Mouse (Mus musculus) brain, adult 2 months (tissue): Measurements from ENCODE around the gene Dab1.

ENCODE experiments used
- DNase-seq: peaks from one replicate; pipeline ENCODE4 v3.0.0; 2011; ENCODE audit warnings: low read depth, low spot score

Gene Dab1

GRCm38 (mm10) chr4:103974536-103974935 is 355.4 kb downstream of the Dab1 start:
- DNase-seq: no peak

DNA sequence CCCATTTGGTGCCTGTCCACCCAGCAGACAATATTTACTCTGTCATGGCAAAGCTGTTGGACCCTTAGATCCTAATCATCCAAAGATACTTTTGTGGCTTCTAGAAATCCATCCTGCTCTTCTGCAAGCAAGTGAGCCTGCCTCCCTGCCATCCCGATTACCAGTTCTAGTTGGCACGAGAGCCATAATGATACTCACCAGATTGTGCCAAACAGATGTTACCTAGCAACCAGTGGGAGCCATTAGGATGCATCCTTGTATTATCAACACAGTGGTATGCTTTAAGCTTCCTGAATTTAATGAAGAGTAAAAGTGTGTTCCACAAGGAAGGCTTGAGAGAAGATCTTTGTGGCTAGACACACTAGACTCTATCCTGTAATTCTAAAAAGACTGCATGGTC is 355.8 kb downstream of the Dab1 start:
- DNase-seq: peak; percentile 40

GRCm38 (mm10) chr4:103993884-103994283 is 374.7 kb downstream of the Dab1 start:
- DNase-seq: no peak

DNA sequence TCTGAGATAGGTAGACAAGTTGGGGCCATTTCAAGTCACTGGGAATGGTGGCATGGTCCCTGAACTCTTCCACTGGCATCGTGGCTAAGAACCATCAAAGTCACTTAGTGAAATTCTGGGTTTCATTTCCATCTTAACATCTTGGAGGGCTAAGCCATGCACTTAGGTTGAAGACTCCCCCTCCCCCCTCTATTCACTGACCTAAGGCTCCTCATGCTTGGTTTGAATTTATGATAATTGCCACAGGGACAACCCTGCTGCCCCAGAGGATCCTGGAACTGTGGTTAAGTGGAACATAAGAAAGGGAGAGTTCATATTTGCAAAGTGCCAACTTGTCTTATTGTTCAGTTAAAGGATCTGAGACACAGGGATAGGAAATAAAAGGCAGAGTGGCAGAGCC is 375.2 kb downstream of the Dab1 start:
- no peak for DNase-seq

GRCm38 (mm10) chr4:104008406-104008805 is 389.2 kb downstream of the Dab1 start:
- DNase-seq: peak; percentile 28

DNA sequence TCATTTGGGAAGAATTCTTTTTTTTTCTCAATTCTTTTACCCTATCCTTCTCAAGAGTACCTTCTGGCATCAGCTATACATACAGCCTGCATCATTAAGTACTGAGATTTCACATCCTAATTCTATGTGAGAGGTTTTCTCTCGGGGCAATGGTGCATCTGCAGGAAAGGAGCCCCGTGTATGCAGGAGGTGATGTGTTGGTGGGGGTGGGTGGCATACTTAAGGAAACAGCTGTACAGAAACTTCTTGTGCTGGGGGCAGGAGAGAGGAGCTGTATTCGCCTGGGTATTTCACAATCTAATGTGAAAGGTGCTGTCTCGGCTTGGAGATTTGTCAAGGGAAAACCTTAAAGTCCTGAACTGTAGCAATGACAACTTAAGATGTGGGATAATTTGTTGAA is 392.5 kb downstream of the Dab1 start:
- no peak for DNase-seq

DNA sequence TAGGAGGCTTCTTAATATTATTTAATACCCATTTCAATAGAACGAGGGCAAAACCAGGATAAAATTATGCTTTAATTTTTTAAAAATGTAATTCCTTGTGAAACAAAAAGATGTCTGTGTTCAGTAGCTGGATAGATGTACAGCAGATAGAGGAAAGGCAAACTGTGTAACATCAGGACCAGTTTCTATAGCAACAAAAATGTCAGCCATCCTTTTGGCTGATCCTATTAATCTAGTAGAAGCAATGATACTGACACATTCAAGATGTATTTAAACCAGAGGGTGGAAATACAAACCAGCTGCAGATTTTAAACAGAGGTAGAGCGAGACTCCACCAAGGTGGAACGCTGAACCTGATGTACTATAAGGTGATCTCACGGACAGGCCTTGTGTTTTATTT is 393.0 kb downstream of the Dab1 start:
- peak; percentile 46 for DNase-seq

GRCm38 (mm10) chr4:104025117-104025694 is 406.0 kb downstream of the Dab1 start:
- no peak for DNase-seq

- DNase-seq: no peak
Measured at GRCm38 (mm10) chr4:104026834-104027233, 407.7 kb downstream of the Dab1 start.

GRCm38 (mm10) chr4:104027239-104027638 is 408.1 kb downstream of the Dab1 start:
- DNase-seq: no peak

DNA sequence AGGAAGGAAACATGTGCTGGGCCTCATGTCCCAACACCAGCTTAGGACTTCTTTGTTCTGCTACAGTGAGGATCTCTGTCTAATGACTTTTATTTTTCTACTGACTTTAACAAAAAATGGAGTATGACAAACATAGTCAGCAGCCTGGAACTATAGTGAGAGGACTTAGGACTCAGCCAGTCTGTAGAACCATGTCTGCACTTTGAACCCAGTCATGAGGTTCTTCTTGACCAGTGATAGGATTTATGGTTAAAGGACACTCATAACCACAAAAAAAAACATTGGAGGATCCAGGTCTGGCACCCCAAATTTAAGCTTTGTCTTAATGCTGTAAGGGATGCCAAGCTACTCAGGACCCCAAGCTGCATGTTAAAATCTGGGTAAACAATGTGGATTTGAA is 416.9 kb downstream of the Dab1 start:
- no peak for DNase-seq

GRCm38 (mm10) chr4:104039588-104039987 is 420.4 kb downstream of the Dab1 start:
- no peak for DNase-seq

DNA sequence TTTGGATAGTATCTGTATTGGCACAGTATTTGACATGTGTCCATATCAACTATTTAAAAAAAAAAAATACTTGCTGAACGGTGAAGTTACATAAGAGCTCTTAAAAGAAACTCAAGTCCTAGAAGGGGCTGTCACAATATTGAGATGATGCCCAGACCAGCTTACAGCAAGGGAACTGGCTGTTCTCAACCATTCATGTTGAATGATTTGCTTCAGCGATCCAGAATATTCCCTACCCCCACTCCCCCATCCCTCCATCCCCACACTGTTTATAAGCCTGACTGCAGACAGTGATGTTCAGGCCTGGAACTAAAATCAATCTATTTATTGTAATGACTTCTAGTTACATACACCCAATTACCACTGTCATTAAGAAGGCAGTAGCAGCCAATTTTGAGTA is 424.3 kb downstream of the Dab1 start:
- DNase-seq: no peak

GRCm38 (mm10) chr4:104044634-104045033 is 425.5 kb downstream of the Dab1 start:
- no peak for DNase-seq

DNA sequence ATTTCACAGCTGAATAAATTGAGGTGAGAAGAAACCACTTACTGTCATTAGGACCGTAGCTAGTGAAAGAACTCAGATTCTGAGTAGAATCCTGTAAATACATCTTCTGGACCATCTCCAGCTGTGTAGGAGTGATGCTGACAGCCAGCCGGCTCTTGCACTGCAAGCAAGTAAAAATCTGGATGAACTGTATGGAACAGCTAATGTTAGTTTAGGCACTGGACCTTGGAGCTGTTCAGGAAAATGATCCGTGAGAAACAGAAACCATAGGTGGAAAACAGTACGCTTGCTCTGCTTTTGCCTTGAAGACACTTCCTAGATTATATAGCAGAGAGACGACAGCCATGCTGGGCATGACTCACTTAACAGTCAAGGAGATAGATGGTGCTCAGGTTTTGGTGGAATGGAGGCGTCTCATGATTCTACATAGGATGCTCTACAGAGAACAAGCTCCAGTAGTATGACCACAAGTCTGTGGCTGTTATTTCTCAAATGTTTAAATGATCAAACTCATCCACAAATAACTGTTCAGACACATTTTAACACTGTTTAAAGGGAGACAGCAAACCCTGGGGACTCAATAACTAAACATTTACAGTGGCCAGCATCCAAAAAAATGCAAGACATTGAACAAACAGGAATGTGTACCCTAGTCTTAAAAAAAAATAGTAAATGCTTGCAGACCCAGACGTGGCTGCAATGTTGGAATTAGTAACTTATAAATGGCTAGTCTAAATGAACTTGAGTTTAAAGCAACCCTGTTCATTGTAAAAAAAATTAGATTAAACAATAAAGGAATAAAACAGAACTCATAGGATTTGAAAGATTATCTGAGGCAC is 429.0 kb downstream of the Dab1 start:
- DNase-seq: peak; percentile 80

- no peak for DNase-seq
Measured at GRCm38 (mm10) chr4:104057116-104057515, 438.0 kb downstream of the Dab1 start.

- DNase-seq: no peak
Measured at GRCm38 (mm10) chr4:104059569-104059968, 440.4 kb downstream of the Dab1 start.

DNA sequence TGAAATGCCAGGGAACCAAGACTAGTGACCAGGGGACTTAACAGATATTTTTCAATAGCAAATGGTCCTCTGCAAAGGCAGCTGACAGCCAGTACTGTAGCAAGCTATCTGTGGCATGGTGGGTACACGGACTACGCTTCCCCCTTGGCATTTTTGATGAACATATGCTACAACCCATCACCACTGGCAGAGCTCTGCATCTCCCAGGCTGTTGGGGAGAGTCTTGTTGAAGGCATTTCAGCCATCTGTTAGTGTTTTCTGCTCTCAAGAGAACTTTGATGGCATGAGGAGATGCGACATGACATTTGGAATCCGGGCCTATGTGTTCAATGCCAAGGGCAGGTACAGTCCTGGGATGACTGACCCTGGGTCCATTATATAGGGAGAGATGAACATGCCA is 443.2 kb downstream of the Dab1 start:
- no peak for DNase-seq

GRCm38 (mm10) chr4:104066901-104067300 is 447.7 kb downstream of the Dab1 start:
- no peak for DNase-seq

DNA sequence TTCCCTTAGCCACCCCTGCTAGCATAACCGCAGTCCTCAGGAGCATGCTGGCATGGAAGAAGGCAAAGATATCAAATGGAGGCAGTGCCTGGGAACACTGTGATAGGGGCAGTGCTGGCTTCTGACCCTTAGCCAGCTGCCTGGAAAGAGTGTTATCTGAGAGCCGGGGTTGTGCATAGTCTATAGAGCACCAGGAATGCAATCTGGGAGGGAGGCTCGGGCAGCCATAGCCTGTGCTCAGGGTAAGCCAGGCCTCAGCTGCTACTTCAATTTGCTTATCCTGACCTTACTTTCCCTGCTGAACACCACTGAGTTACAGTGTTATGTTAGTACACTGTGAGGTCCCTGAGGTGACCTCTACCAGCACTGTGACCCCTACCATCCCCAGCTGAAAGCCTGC is 448.6 kb downstream of the Dab1 start:
- DNase-seq: no peak

GRCm38 (mm10) chr4:104071296-104071695 is 452.1 kb downstream of the Dab1 start:
- no peak for DNase-seq

GRCm38 (mm10) chr4:104073920-104074459 is 454.8 kb downstream of the Dab1 start:
- peak; percentile 8 for DNase-seq

DNA sequence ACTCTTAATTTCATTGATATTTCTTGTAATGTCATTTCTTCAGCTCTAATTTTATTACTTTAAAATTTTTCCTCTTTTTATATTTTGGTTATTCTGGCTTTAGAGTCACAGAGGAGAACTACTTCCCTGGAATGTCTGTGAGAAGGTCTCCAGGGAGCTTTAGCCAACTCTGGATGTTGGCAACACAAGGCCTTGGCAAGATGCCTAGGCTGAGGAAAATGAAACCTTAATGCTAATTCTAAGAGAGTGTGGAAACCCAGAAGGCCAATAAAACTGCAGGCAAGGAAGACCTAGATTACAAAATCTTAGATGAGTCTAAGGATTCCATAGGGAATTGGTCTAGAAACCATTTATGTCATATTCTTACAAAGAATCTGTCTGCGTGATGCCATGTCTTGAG is 458.6 kb downstream of the Dab1 start:
- DNase-seq: peak; percentile 55
